Comparison of ENCODE assay signal across 19 mouse cellular contexts in genomic region chr1:63464441-63464840, GRCm38 (mm10).
DNase-seq lines count a peak whose midpoint lies in the region.
"Had no signal": no experiment of that assay in that cellular context is flagged by ENCODE, and none has a peak within 500 bp of the region (broad histone marks: within the 10 kb centered on the region; RNA-seq: fewer than 3 reads in every experiment).

No protein-coding gene starts in this region.

- DNase-seq in embryo, embryonic 10 days (ENCODE audit: low spot score) = peak; percentile 48
- DNase-seq in embryo, embryonic 9.5 days (ENCODE audit: extremely low spot score) = no peak
- DNase-seq in NIH3T3 (ENCODE audit: low read depth) = peak; percentile 72
- peak; percentile 64 for DNase-seq in embryo, embryonic 11 days
- DNase-seq in forelimb bud, embryonic 11.5 days (ENCODE audit: low read depth, low spot score) = peak; percentile 30
- DNase-seq in MN1 (ENCODE audit: low spot score) = no peak
- no peak for DNase-seq in frontal cortex, postnatal 10 days (ENCODE audit: low spot score in 2 of 2)
- DNase-seq: B cell, adult 2 months; cerebellum, adult 11 months; cerebellum, adult 9-11 months; gastrocnemius, postnatal 10 days; kidney, adult 9 months; kidney, postnatal 14 days; layer of hippocampus, adult 9-11 months; lung, embryonic 14.5 days; lung, postnatal 14 days; right cerebral cortex, postnatal 25 days; thymus, adult 2 months; thymus, postnatal 36 days had no signal

Comparison
In these comparisons a context has a peak if more than half of its experiments do, and no peak if none do; other contexts are left out.
1. DNase-seq: peak in embryo, embryonic 10 days (single experiment), NIH3T3 (single experiment), embryo, embryonic 11 days (single experiment) and forelimb bud, embryonic 11.5 days (single experiment); none in embryo, embryonic 9.5 days (single experiment), MN1 (single experiment) and frontal cortex, postnatal 10 days (0 of 2).